Mouse (Mus musculus) B cell, adult 67 days (primary cell): ENCODE measurements around the gene Bmp10. TPM values are rescaled to one million over a fixed set of nuclear protein-coding genes. Genes with fewer than 3 reads are reported as not detected.

Experiments used
- total RNA-seq, 2 experiments: library from RNA; stranded (reverse); gene quantifications; 4 replicates each; pipeline ENCODE4 v1.2.4; 2023

The Bmp10 gene
- not detected for total RNA-seq

DNA sequence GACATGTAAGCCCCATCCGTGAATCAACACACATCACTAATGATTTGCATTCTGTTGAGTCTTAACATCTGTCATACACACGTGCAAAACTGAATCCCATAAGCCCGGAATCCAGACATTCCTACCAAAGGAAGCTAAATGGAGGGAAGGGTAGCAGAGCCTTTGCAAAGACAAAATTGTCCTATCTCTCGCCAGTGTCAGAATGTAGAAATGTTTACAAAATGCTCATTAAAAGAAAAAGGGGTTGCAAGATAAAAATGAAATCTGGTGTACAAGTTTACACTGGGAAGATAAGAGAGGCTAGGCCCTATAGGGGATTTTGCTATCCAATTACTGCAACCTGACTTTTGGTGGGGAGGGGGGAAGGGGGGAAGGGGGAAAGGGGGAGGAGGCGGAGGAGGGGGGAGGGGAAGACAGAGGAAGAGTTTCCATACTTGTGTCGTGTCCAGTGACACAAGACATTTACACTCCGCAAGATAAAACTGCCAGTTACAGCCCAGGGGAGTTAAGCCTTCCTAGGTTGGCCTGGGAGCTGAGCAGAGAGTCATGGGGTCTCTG is at the start of gene Bmp10:
TSS of gene Bmp10 (plus strand) at position 508 of the 558 bp plus-strand sequence.

DNA sequence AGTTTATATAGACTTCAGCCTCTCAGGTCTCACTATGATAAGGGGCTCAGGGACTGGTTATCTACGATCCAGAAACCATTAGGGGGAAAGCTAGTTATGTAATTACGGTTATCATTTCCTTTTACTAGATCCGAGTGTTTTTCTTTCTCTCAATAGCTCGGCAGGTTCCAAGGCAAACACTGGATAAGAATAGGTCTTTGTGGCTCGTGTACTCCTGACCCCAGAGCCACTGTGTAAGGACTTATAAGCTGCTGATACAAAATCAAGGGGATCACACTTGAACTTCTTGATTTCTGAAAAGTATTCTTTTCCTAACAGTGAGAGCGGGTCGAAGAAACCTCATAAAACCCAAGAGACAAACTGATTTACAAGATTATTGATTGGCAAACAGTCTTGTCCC is 39.9 kb upstream of the Bmp10 start, which contains the start of gene Gkn3:
TSS of gene Gkn3 (minus strand) at position 59 of the 400 bp plus-strand sequence.

Other genes with a start within 250 kb of the Bmp10 start
- gene Antxr1, start 93.2 kb upstream of the Bmp10 start, total RNA-seq: under 1 TPM; 0.12 to 0.18 TPM
- gene Gkn1, start 78.1 kb upstream of the Bmp10 start, total RNA-seq: not detected
- not detected for gene Gkn2, start 55.6 kb upstream of the Bmp10 start, total RNA-seq
- gene Gkn3, start 40.1 kb upstream of the Bmp10 start, total RNA-seq: not detected
- 100 to 1,000 TPM; 163 to 165 TPM for gene Arhgap25, start 104.3 kb downstream of the Bmp10 start, total RNA-seq
- gene Prokr1, start 161.7 kb downstream of the Bmp10 start, total RNA-seq: under 1 TPM in 1 of 2 experiments, not detected in 1; 0.35 TPM
- gene Aplf, start 243.2 kb downstream of the Bmp10 start, total RNA-seq: 1 to 10 TPM; 7.0 to 7.1 TPM